Mouse (Mus musculus) liver, adult 2 months (tissue): ENCODE data around the gene Shtn1. TPM values are rescaled to one million over a fixed set of nuclear protein-coding genes. Genes with fewer than 3 reads are reported as not detected.

ENCODE experiments used
- DNase-seq: peaks from one replicate; pipeline ENCODE4 v3.0.0-alpha.2; 2011; ENCODE audit warnings: low read depth, low spot score; ENCODE audit errors: extremely low read depth
- H3K27ac ChIP-seq: fragments of 200-500 bp; replicated peaks from 2 replicates; pipeline ENCODE4 v1.5.1; 2012; ENCODE audit warnings: low read depth, mild to moderate bottlenecking, control low read depth, inconsistent platforms, low read length; ENCODE audit not compliant: insufficient read depth
- H3K27me3 ChIP-seq: fragments of 200-500 bp; 2 replicates; pipeline ENCODE4 v1.6.1; 2012; ENCODE audit warnings: mild to moderate bottlenecking, moderate library complexity, low read length, inconsistent platforms; ENCODE audit not compliant: control insufficient read depth, insufficient read depth
- H3K36me3 ChIP-seq: fragments of 200-500 bp; 2 replicates; pipeline ENCODE4 v1.6.1; 2012; ENCODE audit warnings: low read length, inconsistent platforms; ENCODE audit not compliant: control insufficient read depth, insufficient read depth
- H3K4me1 ChIP-seq: fragments of 200-500 bp; 2 replicates; pipeline ENCODE4 v1.6.1; 2011; ENCODE audit warnings: low read length; ENCODE audit not compliant: control insufficient read depth, insufficient read depth
- H3K4me3 ChIP-seq: fragments of 200-500 bp; 2 replicates; pipeline ENCODE4 v1.5.1; 2011; ENCODE audit warnings: low read depth, mild to moderate bottlenecking, control low read depth, low read length, moderate library complexity; ENCODE audit not compliant: insufficient read depth
- H3K79me2 ChIP-seq: fragments of 200-500 bp; 2 replicates; pipeline ENCODE4 v1.6.1; 2012; ENCODE audit warnings: inconsistent platforms, mild to moderate bottlenecking, low read length, moderate library complexity; ENCODE audit not compliant: control insufficient read depth, insufficient read depth
- H3K9ac ChIP-seq: fragments of 200-500 bp; 2 replicates; pipeline ENCODE4 v1.6.1; 2012; ENCODE audit warnings: low read depth, mild to moderate bottlenecking, control low read depth, inconsistent platforms, low read length
- CTCF ChIP-seq: fragments of 200-500 bp; IDR thresholded peaks from 2 replicates; pipeline ENCODE4 v1.5.1; 2011; ENCODE audit warnings: low read depth, low read length, control low read depth
- POLR2A ChIP-seq: fragments of 200-500 bp; IDR thresholded peaks from 2 replicates; pipeline ENCODE4 v1.6.1; 2011; ENCODE audit warnings: low read length, control low read depth; ENCODE audit not compliant: insufficient read depth; ENCODE audit errors: extremely low read depth
- WGBS: fragments of 180-500 bp; shearing (Covaris S2); methylation state at CpG from one replicate; pipeline ENCODE4 v1.1.7; 2018; 5-methylcytosine and 5-hydroxymethylcytosine counted together
- polyA plus RNA-seq: library from polyadenylated mRNA; depleted of rRNA; stranded (reverse); fragments of >200 nt; gene quantifications from 2 replicates; pipeline ENCODE4 v1.2.3, GENCODE M21; 2012
- total RNA-seq: library from RNA; depleted of rRNA; stranded (reverse); fragments of >200 nt; gene quantifications from 2 replicates; pipeline ENCODE4 v1.2.3, GENCODE M21; 2014

Shtn1 gene
- total and polyA plus RNA-seq, 2 experiments = 4.9 to 10.4 TPM

- 82% methylated on average over 5 of the region's 5 CpGs for WGBS
- Histone ChIP-seq H3K4me3 (no peak overlapping the region), H3K9ac (no peak overlapping the region), H3K27me3 (no peaks in the 10 kb centered on the region), H3K4me1 (no peaks in the 10 kb centered on the region), H3K79me2 (no peaks in the 10 kb centered on the region), H3K36me3 (peaks cover 32% of the 10 kb centered on the region), H3K27ac (no peak overlapping the region)
- no peak for DNase-seq
- TF ChIP-seq CTCF = no peak
- no peak for TF ChIP-seq POLR2A
These were observed 65.1 kb downstream of the Shtn1 start for GRCm38 (mm10) chr19:59010802-59011201.

- no peaks in the 10 kb centered on the region for H3K27me3 ChIP-seq
- WGBS = 89% methylated on average over 15 of the region's 15 CpGs
- no peak for TF ChIP-seq CTCF
- no peak for TF ChIP-seq POLR2A
- H3K4me1 ChIP-seq = no peaks in the 10 kb centered on the region
- peaks cover 23% of the 10 kb centered on the region; the same call in 1 of the 2 replicates for H3K36me3 ChIP-seq
- H3K4me3 ChIP-seq = no peak overlapping the region
- DNase-seq = no peak
- H3K27ac ChIP-seq = no peak overlapping the region
- H3K9ac ChIP-seq = no peak overlapping the region
- H3K79me2 ChIP-seq = no peaks in the 10 kb centered on the region
These were observed 69.1 kb downstream of the Shtn1 start for GRCm38 (mm10) chr19:59006577-59007340.

DNA sequence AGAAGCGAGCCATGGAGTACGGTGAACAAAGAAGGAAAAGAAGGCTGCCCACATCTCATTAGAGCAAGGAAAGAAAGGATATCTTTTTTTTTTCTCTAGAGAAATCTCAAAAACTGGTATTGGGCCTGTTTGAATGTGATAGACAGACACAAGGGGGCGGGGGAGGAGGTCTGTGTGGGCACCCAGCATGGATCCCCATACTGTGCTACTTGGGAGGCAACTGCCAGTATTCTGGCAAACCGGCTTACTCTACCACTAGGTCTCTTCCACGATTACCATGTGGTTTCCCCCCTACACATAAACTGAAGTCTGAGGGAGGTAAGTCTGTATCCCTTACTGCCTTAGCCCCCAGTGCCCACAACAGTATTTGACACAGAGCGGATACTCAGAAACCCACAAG is 73.1 kb downstream of the Shtn1 start:
- 90% methylated on average over 6 of the region's 6 CpGs for WGBS
- Histone ChIP-seq H3K36me3 (peaks cover 27% of the 10 kb centered on the region; the same call in 1 of the 2 replicates), H3K27me3 (no peaks in the 10 kb centered on the region), H3K4me3 (no peak overlapping the region), H3K79me2 (no peaks in the 10 kb centered on the region), H3K27ac (no peak overlapping the region), H3K9ac (no peak overlapping the region), H3K4me1 (no peaks in the 10 kb centered on the region)
- no peak for DNase-seq
- no peak for TF ChIP-seq CTCF
- no peak for TF ChIP-seq POLR2A

GRCm38 (mm10) chr19:58981571-58981970 is 94.3 kb downstream of the Shtn1 start:
- no peak for TF ChIP-seq POLR2A
- no peak for TF ChIP-seq CTCF
- no peak for DNase-seq
- no peak overlapping the region for H3K4me3 ChIP-seq
- H3K9ac ChIP-seq = no peak overlapping the region
- H3K27ac ChIP-seq = no peak overlapping the region
- no peaks in the 10 kb centered on the region for H3K4me1 ChIP-seq
- WGBS = 73% methylated on average over 9 of the region's 9 CpGs
- H3K79me2 ChIP-seq = no peaks in the 10 kb centered on the region
- H3K36me3 ChIP-seq = peaks cover 13% of the 10 kb centered on the region
- H3K27me3 ChIP-seq = no peaks in the 10 kb centered on the region

GRCm38 (mm10) chr19:58980056-58980440 is 95.9 kb downstream of the Shtn1 start:
- no peak overlapping the region for H3K9ac ChIP-seq
- H3K4me3 ChIP-seq = no peak overlapping the region
- no peak for DNase-seq
- no peak overlapping the region for H3K27ac ChIP-seq
- no peaks in the 10 kb centered on the region for H3K4me1 ChIP-seq
- H3K36me3 ChIP-seq = peaks cover 13% of the 10 kb centered on the region
- TF ChIP-seq CTCF (no peak), POLR2A (no peak)
- 89% methylated on average over 5 of the region's 5 CpGs for WGBS
- H3K27me3 ChIP-seq = no peaks in the 10 kb centered on the region
- H3K79me2 ChIP-seq = no peaks in the 10 kb centered on the region

DNA sequence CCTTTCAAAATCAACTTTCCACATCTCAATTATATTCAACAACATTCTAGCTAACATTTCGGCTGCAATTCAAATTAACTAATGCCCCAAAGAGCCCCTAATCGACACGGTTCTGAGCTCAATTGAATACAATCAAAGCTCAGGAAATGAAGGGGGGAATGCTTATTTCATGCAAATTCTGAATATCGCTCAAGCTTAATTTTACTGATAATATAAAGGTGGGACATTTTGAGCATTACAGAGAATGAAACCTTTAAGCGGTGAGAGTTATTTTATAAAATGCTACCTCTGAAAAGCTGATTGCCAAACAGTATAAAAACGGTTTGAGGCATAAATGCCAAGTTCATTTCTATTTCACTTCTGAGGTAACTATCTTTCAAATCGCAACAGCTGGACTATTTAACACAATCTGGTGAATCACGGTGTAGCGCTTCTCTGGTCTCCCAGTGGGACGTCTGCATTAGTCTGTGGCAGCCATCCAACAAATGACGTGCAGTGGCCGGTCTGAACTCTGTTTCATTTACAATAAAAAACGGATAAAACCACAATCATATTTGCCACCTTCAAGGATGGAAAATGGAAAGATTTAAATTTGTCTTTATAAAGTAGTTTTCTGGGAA is 96.4 kb downstream of the Shtn1 start:
- TF ChIP-seq POLR2A (no peak), CTCF (no peak)
- Histone ChIP-seq H3K4me3 (no peak overlapping the region), H3K36me3 (peaks cover 15% of the 10 kb centered on the region), H3K27me3 (no peaks in the 10 kb centered on the region), H3K79me2 (no peaks in the 10 kb centered on the region), H3K9ac (no peak overlapping the region), H3K4me1 (no peaks in the 10 kb centered on the region), H3K27ac (no peak overlapping the region)
- no peak for DNase-seq
- 78% methylated on average over 13 of the region's 13 CpGs for WGBS
